Mouse (Mus musculus) cerebellum, postnatal 4 days (tissue): ENCODE measurements at regions not wholly inside any gene's neighbourhood (a gene's known extent, or its start where the extent isn't known, plus 50 kb on each side); places are given as distances from the start of the nearest gene placed in this dataset.

Source experiments
- DNase-seq, 2 experiments: peaks; one replicate each; pipeline ENCODE4 v3.0.0; 2022; ENCODE audit warnings: low spot score in 2 of 2, mixed read lengths in 1 of 2

GRCm38 (mm10) chr9:90683319-90683718, 412.7 kb upstream of the Tbc1d2b start:
- no peak for DNase-seq

GRCm38 (mm10) chr9:90690066-90690465, 419.5 kb upstream of the Tbc1d2b start:
- peak in 1 of 2 experiments; percentile 51 for DNase-seq

- DNase-seq, result no peak
Observed at GRCm38 (mm10) chr9:90691137-90691536, 420.5 kb upstream of the Tbc1d2b start.

- DNase-seq, result no peak
Observed at GRCm38 (mm10) chr9:90691676-90692661, 421.4 kb upstream of the Tbc1d2b start.

- DNase-seq, result peak in 1 of 2 experiments; percentile 42
Observed at GRCm38 (mm10) chr9:90693031-90693671, 422.5 kb upstream of the Tbc1d2b start.

GRCm38 (mm10) chr9:90694051-90694645, 423.5 kb upstream of the Tbc1d2b start:
- DNase-seq, result peak in 1 of 2 experiments; percentile 31

- DNase-seq, result no peak
Observed at GRCm38 (mm10) chr9:90695693-90696092, 425.1 kb upstream of the Tbc1d2b start.

GRCm38 (mm10) chr9:90697279-90698000, 426.8 kb upstream of the Tbc1d2b start:
- peak in 1 of 2 experiments; percentile 67 for DNase-seq

- no peak for DNase-seq
Observed at GRCm38 (mm10) chr9:90698439-90698838, 427.8 kb upstream of the Tbc1d2b start.

- DNase-seq, result no peak
Observed at GRCm38 (mm10) chr9:90699064-90699463, 428.5 kb upstream of the Tbc1d2b start.

- no peak for DNase-seq
Observed at GRCm38 (mm10) chr9:90700236-90701179, 429.9 kb upstream of the Tbc1d2b start.

- DNase-seq, result no peak
Observed at GRCm38 (mm10) chr9:90701180-90701765, 430.7 kb upstream of the Tbc1d2b start.

- no peak for DNase-seq
Observed at GRCm38 (mm10) chr9:90713685-90714084, 443.1 kb upstream of the Tbc1d2b start.

- DNase-seq, result no peak
Observed at GRCm38 (mm10) chr9:90731450-90731849, 460.8 kb upstream of the Tbc1d2b start.

- DNase-seq, result no peak
Observed at GRCm38 (mm10) chr9:90757175-90757574, 486.6 kb upstream of the Tbc1d2b start.

GRCm38 (mm10) chr9:90774296-90774695, 503.7 kb upstream of the Tbc1d2b start:
- DNase-seq, result no peak

GRCm38 (mm10) chr9:90789545-90789944, 518.9 kb upstream of the Tbc1d2b start:
- no peak for DNase-seq

- DNase-seq, result no peak
Observed at GRCm38 (mm10) chr9:90791871-90792270, 521.3 kb upstream of the Tbc1d2b start.

GRCm38 (mm10) chr9:90816844-90817243, 545.4 kb upstream of the Zic4 start:
- no peak for DNase-seq
